Mouse (Mus musculus) mesoderm, embryonic 11.5 days (tissue): Measurements from ENCODE around the gene Plod3.

ENCODE experiments used
- DNase-seq: peaks from one replicate; pipeline ENCODE4 v3.0.0-alpha.2; 2012; ENCODE audit warnings: low read depth, low spot score

The Plod3 gene

DNA sequence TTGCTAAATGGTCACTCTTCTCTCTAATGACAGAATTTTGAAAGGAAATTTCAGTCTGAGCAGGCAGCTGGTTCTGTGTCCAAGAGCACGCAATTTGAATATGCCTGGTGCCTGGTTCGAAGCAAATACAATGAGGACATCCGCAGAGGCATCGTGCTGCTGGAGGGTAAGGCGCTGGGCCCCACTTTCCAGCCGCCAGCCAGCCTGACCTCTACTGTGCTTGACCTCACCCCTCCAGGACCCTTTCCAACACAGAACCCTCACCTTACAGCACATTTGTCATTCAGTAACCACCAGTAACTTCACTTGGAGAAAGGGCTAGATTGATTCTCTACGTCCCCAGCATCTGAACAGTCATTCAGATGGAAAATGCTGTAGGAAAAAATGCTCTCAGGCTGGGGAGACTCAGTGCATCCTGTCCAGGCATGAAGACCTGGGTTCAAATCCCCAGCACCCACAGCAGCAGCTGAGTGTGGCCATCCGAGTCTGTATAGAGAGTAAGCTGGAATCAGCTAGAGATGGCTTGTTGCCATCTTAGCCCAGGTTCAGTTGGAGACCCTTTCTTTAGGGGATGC, 23.8 kb upstream of the Plod3 start:
- DNase-seq, result no peak

- no peak for DNase-seq
Observed at GRCm38 (mm10) chr5:136965210-136965609, 21.6 kb upstream of the Plod3 start.

DNA sequence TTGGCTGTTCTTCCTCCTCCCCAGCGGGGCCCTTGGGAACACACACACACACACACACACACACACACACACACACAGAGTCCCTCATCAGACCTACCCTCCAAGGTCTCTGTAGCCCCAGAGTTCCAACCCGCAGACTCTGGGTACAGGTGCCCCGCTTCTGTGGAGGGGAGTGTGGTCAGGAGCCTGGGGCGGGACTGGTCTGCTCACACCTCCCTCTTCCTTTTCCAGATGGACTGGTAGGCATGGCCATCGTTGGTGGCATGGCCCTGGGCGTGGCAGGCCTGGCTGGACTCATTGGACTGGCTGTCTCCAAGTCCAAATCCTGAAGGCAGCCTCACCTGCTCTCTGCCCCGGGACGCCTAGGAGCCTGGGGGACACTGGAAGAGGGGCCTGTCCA, 21.1 kb upstream of the Plod3 start:
- no peak for DNase-seq

DNA sequence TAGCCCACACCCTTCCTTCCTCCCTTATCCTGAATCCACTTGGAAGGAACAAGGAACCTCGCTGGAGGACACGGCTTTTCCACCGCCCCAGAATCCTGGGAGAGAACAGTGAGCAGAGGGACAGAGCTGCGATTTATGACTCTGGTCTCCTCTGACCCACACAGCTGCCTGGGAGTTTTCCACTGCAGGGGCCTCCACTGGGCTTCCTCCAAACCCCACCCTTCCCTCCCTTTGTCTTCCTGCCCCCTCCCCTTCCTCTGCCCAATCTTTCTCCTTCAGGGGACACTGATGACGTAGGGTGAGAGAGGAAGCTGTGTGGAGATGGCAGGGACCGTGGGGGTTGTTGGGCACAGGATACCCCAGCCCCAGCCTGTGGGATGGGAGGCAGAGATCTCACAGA, 20.5 kb upstream of the Plod3 start, which contains the start of gene Cldn15:
Gene Cldn15, plus strand, starts transcription at position 286 of the 400 bp plus-strand sequence.
- DNase-seq, result peak; percentile 47

GRCm38 (mm10) chr5:136966861-136967455, 19.9 kb upstream of the Plod3 start:
- no peak for DNase-seq

GRCm38 (mm10) chr5:136967592-136967991, 19.2 kb upstream of the Plod3 start:
- no peak for DNase-seq

DNA sequence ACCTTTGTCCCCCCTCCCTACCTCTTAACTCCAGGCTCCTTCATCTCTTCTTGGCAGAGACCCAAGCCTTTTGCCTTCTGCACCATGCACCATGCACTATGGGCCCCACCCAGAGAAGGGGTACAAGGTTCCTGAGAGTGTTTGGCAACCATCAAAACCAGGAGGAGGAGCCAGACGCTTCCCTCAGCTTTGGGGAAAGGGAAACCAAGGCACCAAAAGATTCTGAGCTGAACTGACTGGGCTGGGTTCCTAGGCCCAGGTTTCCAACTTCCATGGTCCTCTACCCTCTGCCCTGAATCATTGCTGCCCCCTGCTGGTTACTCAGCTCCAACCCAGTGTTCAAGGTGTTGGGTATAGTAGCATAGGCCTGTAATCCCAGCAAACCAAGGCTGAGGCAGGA, 16.1 kb upstream of the Plod3 start:
- DNase-seq, result peak; percentile 62

- no peak for DNase-seq
Observed at GRCm38 (mm10) chr5:136973670-136974069, 13.1 kb upstream of the Plod3 start.

DNA sequence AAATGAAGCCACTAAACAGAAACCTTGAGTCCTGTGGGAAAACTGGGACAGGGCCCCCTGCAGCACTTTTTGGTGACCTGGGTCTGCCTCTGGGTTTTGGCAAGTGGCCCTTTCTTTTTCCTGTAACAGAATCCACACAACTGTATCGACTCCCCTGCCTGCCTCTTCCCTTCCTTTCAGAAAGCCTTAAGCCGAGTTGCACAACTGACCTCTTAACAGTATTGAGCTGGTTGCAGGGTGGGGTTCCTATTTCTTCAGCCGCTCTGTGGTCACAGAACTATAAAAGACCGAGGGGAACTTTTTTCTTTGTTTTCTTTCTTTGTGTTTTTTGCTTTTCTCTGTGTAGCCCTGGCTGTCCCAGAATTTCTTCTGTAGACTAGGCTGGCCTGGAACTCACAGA, 9.1 kb upstream of the Plod3 start:
- no peak for DNase-seq

DNA sequence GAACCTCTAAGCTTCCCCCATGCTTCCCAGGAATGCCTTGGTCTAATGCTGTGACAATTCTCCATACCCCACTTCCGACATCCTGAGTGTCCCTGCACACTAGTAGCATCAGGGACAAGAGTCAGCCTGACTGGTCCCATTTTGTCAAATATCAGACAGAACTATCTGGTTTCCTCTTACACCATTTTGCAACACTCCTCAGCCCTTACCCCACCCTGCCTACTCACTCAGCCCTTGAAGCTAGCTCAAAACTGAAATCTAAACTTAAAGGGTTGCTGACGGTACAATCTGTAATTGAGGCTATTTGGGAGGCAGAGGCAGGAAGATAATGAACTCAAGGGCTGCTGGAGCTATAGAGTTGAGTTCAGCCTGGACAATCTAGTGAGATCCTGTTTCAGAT, 7.1 kb upstream of the Plod3 start:
- DNase-seq, result no peak

DNA sequence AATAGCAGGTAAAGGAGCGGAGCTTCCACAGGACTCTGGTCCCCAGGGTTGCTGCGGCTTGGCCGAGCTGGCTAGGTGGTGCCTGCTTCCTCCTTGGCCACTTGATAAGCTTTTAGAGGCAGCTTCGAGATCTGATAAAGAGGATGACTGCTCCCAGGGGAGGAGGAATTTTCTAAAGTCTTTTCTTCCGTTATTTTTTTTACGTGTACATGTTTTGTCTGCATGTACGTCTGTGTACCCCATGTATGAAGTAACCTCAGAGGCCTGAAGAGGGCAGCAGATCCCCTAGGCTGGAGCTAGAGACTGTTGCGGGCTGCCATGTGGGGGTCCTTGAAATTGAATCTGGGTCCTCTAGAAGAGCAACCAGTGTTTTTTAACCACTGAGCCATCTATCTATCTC, 5.8 kb upstream of the Plod3 start:
- DNase-seq, result no peak

- peak; percentile 50 for DNase-seq
Observed at GRCm38 (mm10) chr5:136982338-136982930, 4.4 kb upstream of the Plod3 start.

DNA sequence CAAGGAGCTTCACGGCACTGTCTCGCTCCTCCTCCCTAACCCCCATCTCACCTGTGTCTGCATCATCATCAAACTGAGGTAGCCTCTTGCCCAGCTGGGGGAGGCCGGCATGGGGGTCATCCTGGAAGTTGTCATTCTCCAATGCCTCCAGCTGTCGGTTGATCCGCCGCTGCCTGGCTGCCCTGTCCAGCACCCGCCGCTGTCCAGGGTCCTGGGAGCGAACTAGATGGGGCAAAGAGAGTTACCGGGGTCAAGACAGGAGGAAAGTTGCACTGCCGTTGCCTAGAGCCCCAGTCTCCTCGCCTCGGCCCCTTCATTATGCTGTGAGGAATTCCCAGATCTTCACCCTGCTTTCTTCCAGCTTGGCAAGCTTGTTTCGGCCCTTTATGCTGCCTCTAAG, 2.0 kb upstream of the Plod3 start:
- DNase-seq, result no peak

DNA sequence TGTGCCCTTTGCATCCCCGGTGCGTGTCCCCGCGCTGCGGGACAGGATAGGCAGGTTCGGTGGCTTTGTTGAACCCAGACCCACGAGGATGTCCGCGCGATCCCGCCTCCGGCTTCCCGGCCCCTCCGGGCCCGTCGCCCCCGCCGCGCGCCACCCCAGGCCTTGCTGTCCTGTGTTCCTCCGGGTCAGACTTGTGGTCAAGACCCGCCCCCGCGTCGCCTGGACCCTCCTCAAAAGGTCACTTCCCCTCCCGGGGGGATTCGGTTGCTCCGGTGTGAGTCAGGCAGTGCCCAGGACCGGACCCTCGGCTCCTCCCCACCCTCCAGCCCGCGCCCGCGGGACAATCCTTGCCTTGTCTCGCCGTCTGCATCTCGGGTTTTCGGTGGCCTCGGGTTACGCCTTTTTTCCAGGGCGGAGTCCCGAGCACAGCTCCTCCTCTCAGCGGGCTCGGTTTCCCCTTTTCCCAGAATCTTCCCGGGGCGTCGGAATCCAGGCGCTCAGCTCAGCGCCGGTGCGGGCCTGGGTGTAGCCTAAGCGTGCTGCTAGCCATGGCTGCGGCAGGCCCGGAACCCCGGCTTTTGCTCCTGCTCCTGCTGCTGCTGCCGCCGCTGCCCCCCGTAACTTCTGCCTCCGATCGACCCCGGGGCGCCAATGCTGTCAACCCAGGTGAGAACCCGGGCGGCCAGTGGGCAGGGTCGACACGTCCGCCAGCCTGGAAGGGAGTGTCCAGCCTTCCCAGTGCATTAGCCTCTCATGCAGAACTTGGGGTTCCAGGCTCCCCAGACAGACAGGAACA, 517 bp downstream of the Plod3 start:
- DNase-seq, result peak; percentile 78

- DNase-seq, result no peak
Observed at GRCm38 (mm10) chr5:136987934-136988271, 1.1 kb downstream of the Plod3 start, which contains the start of gene Znhit1. TSS of gene Znhit1 (minus strand) at chr5:136988021.

DNA sequence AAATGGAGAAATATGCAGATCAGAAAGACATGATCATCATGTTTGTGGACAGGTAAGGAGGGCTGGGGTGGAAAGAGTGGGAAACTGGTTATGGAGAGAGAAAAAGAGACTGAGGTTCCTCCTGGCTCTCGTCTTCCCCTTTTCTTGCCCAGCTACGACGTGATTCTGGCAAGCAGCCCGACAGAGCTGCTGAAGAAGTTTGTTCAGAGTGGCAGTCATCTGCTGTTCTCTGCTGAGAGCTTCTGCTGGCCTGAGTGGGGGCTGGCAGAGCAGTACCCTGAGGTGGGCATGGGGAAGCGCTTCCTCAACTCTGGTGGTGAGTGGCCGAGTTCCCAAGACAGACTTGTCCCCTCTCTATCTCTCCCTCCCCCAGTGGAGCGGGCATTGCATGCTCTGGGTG, 1.6 kb downstream of the Plod3 start:
- DNase-seq, result no peak

DNA sequence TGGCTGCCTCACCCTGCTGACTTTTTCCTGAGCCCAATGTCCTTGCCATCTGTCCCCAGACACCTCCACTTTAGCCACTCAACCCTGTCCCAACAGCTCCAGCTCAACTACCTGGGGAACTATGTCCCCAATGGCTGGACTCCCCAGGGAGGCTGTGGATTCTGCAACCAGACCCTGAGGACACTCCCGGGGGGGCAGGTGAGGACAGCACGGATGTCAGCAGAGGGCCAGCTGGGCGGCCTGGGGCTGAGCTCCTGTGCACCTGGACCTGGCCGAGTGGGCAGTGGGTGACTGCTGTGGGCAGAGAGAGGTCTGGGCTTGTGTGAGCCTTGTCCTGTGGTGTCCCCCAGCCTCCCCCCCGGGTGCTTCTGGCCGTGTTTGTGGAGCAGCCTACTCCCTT, 3.0 kb downstream of the Plod3 start:
- no peak for DNase-seq

- no peak for DNase-seq
Observed at GRCm38 (mm10) chr5:136999449-136999848, 12.6 kb downstream of the Plod3 start.

GRCm38 (mm10) chr5:137000612-137001011, 13.8 kb downstream of the Plod3 start:
- no peak for DNase-seq

DNA sequence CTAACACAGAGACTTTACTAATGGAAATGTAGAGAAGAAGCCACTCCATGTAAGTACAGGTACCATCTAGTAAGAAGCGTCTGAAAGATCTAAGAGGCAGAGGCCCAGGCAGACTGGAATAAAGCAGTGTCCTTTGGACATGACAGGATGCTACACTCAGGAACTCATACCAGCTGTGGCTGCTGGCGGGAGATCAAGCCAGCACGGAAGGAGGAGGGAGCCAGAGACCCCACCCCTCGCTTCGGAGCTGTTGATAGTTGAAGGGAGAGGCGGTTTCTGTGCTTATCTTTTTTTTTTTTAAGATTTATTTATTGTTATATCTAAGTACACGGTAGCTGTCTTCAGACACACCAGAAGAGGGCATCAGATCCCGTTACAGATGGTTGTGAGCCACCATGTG, 20.5 kb downstream of the Plod3 start:
- DNase-seq, result no peak

DNA sequence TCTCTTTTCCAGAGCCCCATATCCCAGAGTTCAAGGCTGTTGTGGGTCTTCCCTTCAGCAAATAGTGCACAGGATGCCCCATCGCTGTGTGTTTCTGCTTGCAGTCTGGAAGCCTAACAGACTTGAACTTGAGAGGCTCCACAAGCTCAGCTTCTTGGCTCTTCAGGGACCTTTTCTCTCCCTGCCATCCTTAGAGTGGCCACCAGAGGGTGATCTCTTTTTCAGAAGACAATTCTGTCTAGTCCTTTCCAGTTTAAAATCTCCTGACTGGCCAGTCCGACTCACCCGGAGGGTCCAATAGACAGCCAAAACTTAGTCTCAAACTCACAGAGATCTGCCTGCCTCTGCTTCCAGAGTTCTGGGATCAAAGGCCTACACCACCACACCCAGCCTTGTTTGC, 23.2 kb downstream of the Plod3 start:
- DNase-seq, result peak; percentile 56

GRCm38 (mm10) chr5:137012401-137012950, 25.7 kb downstream of the Plod3 start:
- DNase-seq, result no peak
